Mouse (Mus musculus): ENCODE measurements at regions not wholly inside any gene's neighbourhood (a gene's known extent, or its start where the extent isn't known, plus 50 kb on each side); places are given as distances from the start of the nearest gene placed in this dataset.

DNA sequence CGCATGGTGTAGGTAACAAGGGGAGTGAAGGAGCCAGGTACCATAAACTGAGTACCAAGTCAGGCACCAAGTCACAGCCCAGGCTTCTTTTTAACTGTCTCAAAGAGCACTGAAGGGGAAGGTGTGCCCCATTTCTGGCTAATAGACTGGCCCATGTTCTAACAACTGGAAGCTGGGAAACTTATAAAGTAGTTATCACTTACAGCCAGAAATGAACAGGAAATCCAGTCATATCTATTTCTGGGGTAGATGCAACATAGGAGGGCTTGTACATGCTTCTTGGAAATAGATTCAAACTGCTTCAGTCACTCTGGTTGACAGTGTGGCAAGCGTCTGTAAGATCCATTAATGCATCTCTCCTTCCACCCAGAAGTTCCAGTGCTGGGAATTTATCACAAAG, 635.3 kb upstream of the Fam160b2 start:
- H3K4me1 ChIP-seq (replicated peaks; ENCODE audit: control insufficient read depth in 2 of 2, insufficient read depth in 2 of 2, low read length in 1 of 2), result peaks cover 5 to 15% of the 10 kb centered on the region in 2 experiments
- H3K27me3 ChIP-seq (ENCODE audit: control insufficient read depth, insufficient read depth, low read length), result no peaks in the 10 kb centered on the region
- no peaks in the 10 kb centered on the region for H3K36me3 ChIP-seq (replicated peaks; ENCODE audit: control insufficient read depth, insufficient read depth, low read depth)
- H3K27ac ChIP-seq, result no peak overlapping the region
- no peak for ATAC-seq (ENCODE audit: insufficient read depth)
- DNase-seq (ENCODE audit: low read depth in 3 of 3, low spot score in 3 of 3), result no peak
- 32% methylated on average over 2 of the region's 2 CpGs for WGBS (ENCODE audit: insufficient replicate concordance)
- H3K9ac ChIP-seq (replicated peaks), result no peak overlapping the region
- no peaks in the 10 kb centered on the region for H3K9me3 ChIP-seq (ENCODE audit: control insufficient read depth, low read length)
- H3K4me3 ChIP-seq (ENCODE audit: insufficient read depth in 1 of 2, low read depth in 2 of 2, low read length in 2 of 2), result no peak overlapping the region
- no peak overlapping the region for H3K4me2 ChIP-seq (ENCODE audit: low read depth)
- TF ChIP-seq CTCF (IDR thresholded peaks at IDR 0.05; ENCODE audit: low read depth), result no peak

DNA sequence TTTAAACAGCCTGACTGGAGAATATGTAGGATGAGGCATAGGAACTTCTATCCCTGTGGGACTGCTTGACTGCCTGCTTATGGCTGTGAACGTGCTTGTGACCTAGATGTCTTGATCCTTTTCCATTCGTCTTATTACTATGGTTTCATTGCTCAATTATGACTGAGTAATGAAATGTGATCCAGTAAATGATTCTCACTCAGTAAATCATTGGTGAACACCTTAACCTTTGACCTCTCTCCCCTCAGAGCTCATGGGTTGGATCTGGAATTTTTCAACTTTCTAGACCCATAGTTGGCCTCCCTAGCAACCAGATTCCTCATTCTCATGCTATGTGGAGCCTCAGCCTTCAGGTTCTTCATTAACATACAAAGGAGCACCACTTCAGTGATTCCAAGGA, 634.6 kb upstream of the Fam160b2 start:
- DNase-seq (ENCODE audit: low read depth in 3 of 3, low spot score in 3 of 3) (no peak), ATAC-seq (ENCODE audit: insufficient read depth) (no peak)
- Histone ChIP-seq H3K9ac (replicated peaks) (no peak overlapping the region), H3K27ac (no peak overlapping the region), H3K4me3 (ENCODE audit: insufficient read depth in 1 of 2, low read depth in 2 of 2, low read length in 2 of 2) (no peak overlapping the region), H3K9me3 (ENCODE audit: control insufficient read depth, low read length) (no peaks in the 10 kb centered on the region), H3K36me3 (replicated peaks; ENCODE audit: control insufficient read depth, insufficient read depth, low read depth) (no peaks in the 10 kb centered on the region), H3K27me3 (ENCODE audit: control insufficient read depth, insufficient read depth, low read length) (no peaks in the 10 kb centered on the region), H3K4me2 (ENCODE audit: low read depth) (no peak overlapping the region), H3K4me1 (replicated peaks; ENCODE audit: control insufficient read depth in 2 of 2, insufficient read depth in 2 of 2, low read length in 1 of 2) (peaks cover 5 to 20% of the 10 kb centered on the region in 2 experiments)
- TF ChIP-seq EP300 (IDR thresholded peaks at IDR 0.05; ENCODE audit: low read depth), result no peak
- TF ChIP-seq CTCF (IDR thresholded peaks at IDR 0.05; ENCODE audit: low read depth), result no peak
- WGBS (ENCODE audit: insufficient replicate concordance), result 66% methylated on average over 2 of the region's 2 CpGs

DNA sequence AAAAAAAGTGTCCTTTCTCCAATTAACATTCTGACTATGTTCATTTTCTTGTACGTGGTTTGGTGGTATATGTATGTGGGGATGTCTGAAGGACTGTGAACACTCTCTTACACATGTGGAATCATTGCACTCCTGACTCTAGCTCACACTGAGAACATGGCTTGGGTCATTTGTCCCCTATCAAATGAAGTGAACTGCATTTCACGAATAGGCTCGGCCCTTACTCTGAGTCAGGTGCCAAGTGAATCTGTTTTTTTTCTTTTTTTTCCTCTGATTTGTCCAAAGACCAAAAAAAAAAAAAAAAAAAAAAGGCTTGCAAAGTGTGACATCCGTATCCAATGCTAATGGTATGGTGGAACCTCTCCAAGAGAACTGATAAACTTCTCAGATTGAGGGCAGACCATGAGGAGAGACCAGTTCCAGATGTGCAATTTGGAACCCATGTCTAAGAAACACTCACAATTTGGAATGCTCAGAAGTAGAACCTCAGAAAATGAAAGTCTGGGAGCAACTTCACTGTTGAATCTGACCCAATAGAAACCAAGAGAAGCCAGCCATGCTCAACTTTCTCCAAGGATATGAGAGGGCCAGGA, 631.7 kb upstream of the Fam160b2 start:
- no peak overlapping the region for H3K4me2 ChIP-seq (ENCODE audit: low read depth)
- H3K4me1 ChIP-seq (replicated peaks; ENCODE audit: control insufficient read depth in 2 of 2, insufficient read depth in 2 of 2, low read length in 1 of 2), result peaks cover 5 to 23% of the 10 kb centered on the region in 2 experiments
- TF ChIP-seq EP300 (IDR thresholded peaks at IDR 0.05; ENCODE audit: low read depth), result no peak
- no peak for TF ChIP-seq CTCF (IDR thresholded peaks at IDR 0.05; ENCODE audit: low read depth)
- ATAC-seq (ENCODE audit: insufficient read depth), result no peak
- WGBS (ENCODE audit: insufficient replicate concordance), result 75% methylated on average over 4 of the region's 4 CpGs
- no peak overlapping the region for H3K9ac ChIP-seq (replicated peaks)
- no peaks in the 10 kb centered on the region for H3K36me3 ChIP-seq (replicated peaks; ENCODE audit: control insufficient read depth, insufficient read depth, low read depth)
- no peaks in the 10 kb centered on the region for H3K9me3 ChIP-seq (ENCODE audit: control insufficient read depth, low read length)
- H3K27ac ChIP-seq, result no peak overlapping the region
- no peak overlapping the region for H3K4me3 ChIP-seq (ENCODE audit: insufficient read depth in 1 of 2, low read depth in 2 of 2, low read length in 2 of 2)
- no peak for DNase-seq (ENCODE audit: low read depth in 3 of 3, low spot score in 3 of 3)
- H3K27me3 ChIP-seq (ENCODE audit: control insufficient read depth, insufficient read depth, low read length), result no peaks in the 10 kb centered on the region

DNA sequence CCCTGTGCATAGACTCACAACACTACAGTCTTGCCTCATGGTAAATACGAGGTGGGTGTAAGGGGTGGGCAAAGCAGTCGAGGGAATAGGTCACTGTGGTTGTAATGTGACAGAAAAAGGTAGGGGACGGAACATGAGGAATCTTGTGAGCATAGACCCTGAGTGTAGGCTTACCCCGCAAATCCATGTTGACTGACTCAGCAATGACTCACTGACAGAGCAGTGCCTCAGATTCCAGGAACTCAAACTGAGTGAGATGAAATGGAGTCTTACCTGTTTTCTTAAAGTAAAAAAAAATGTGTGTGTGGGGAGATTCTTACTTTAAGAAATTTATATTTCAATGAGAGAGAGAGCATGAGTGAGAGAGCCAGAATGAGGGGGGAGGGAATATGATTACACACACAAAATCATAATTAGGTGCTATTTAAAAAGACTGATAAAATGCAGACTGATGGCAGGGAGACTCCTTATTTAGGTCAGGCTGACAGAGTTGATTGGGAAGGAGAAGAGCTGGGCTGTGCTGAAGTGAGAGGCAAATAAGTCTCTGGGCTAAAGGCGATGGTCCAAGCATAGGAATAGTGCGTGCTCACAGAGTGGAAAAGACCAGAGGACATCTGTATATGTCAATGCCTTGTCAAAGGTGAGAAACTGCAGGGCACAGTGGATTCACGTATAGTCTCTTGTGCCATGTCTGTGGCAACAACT, 631.0 kb upstream of the Fam160b2 start:
- 73% methylated on average over 7 of the region's 7 CpGs for WGBS (ENCODE audit: insufficient replicate concordance)
- Histone ChIP-seq H3K27me3 (ENCODE audit: control insufficient read depth, insufficient read depth, low read length) (no peaks in the 10 kb centered on the region), H3K4me1 (replicated peaks; ENCODE audit: control insufficient read depth in 2 of 2, insufficient read depth in 2 of 2, low read length in 1 of 2) (peaks cover 5 to 23% of the 10 kb centered on the region in 2 experiments), H3K9ac (replicated peaks) (no peak overlapping the region), H3K9me3 (ENCODE audit: control insufficient read depth, low read length) (no peaks in the 10 kb centered on the region), H3K27ac (no peak overlapping the region), H3K4me3 (ENCODE audit: insufficient read depth in 1 of 2, low read depth in 2 of 2, low read length in 2 of 2) (no peak overlapping the region), H3K4me2 (ENCODE audit: low read depth) (no peak overlapping the region), H3K36me3 (replicated peaks; ENCODE audit: control insufficient read depth, insufficient read depth, low read depth) (no peaks in the 10 kb centered on the region)
- DNase-seq (ENCODE audit: low read depth in 3 of 3, low spot score in 3 of 3) (no peak), ATAC-seq (ENCODE audit: insufficient read depth) (no peak)
- TF ChIP-seq CTCF (IDR thresholded peaks at IDR 0.05; ENCODE audit: low read depth), result no peak
- no peak for TF ChIP-seq EP300 (IDR thresholded peaks at IDR 0.05; ENCODE audit: low read depth)

DNA sequence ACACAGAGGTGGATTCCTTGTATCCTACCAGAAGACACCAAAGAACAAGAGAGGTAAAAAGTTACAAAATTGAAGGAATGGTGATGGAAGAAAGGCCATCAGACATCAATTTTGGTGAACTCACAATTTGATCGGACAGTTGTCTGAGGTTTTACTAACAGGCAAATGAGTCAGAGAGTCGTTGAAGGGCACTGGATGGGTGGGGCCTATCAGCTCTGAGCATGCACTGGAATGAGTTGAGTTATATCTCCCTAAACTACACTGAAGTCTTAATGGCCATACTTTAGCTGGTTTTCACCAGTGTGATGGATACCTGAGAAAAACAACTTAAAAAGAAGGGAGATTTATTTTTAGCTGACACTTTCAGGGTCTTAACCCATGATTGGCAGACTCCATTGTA, 630.3 kb upstream of the Fam160b2 start:
- Histone ChIP-seq H3K4me3 (ENCODE audit: insufficient read depth in 1 of 2, low read depth in 2 of 2, low read length in 2 of 2) (no peak overlapping the region), H3K27ac (no peak overlapping the region), H3K4me1 (replicated peaks; ENCODE audit: control insufficient read depth in 2 of 2, insufficient read depth in 2 of 2, low read length in 1 of 2) (peaks cover 5 to 21% of the 10 kb centered on the region in 2 experiments), H3K4me2 (ENCODE audit: low read depth) (no peak overlapping the region), H3K36me3 (replicated peaks; ENCODE audit: control insufficient read depth, insufficient read depth, low read depth) (no peaks in the 10 kb centered on the region), H3K9me3 (ENCODE audit: control insufficient read depth, low read length) (no peaks in the 10 kb centered on the region), H3K9ac (replicated peaks) (no peak overlapping the region), H3K27me3 (ENCODE audit: control insufficient read depth, insufficient read depth, low read length) (no peaks in the 10 kb centered on the region)
- TF ChIP-seq EP300 (IDR thresholded peaks at IDR 0.05; ENCODE audit: low read depth), result no peak; the same call in 1 of the 2 replicates
- TF ChIP-seq CTCF (IDR thresholded peaks at IDR 0.05; ENCODE audit: low read depth), result no peak
- ATAC-seq (ENCODE audit: insufficient read depth) (peak; percentile 68; the same call in 1 of the 2 replicates), DNase-seq (ENCODE audit: low read depth in 3 of 3, low spot score in 3 of 3) (peak in 1 of 3 experiments; percentile 19)
- WGBS (ENCODE audit: insufficient replicate concordance), result 19% methylated on average over 2 of the region's 2 CpGs
